Mouse (Mus musculus) lung, adult 10 weeks (tissue): ENCODE data around the gene Slamf6. TPM values are rescaled to one million over a fixed set of nuclear protein-coding genes. Genes with fewer than 3 reads are reported as not detected.

Experiments
- polyA plus RNA-seq: library from polyadenylated mRNA; stranded (reverse); fragments of 350-450 nt; fragmentation: Illumina TruSeq; extraction: RNeasy Lipid Tissue Mini Kit (QIAGEN cat#74804); gene quantifications from one replicate; pipeline ENCODE4 v1.2.3, GENCODE M21; 2014; ENCODE audit warnings: low read depth, low replicate concordance; ENCODE audit not compliant: insufficient read depth

Gene Slamf6
- 5.8 TPM for polyA plus RNA-seq

DNA sequence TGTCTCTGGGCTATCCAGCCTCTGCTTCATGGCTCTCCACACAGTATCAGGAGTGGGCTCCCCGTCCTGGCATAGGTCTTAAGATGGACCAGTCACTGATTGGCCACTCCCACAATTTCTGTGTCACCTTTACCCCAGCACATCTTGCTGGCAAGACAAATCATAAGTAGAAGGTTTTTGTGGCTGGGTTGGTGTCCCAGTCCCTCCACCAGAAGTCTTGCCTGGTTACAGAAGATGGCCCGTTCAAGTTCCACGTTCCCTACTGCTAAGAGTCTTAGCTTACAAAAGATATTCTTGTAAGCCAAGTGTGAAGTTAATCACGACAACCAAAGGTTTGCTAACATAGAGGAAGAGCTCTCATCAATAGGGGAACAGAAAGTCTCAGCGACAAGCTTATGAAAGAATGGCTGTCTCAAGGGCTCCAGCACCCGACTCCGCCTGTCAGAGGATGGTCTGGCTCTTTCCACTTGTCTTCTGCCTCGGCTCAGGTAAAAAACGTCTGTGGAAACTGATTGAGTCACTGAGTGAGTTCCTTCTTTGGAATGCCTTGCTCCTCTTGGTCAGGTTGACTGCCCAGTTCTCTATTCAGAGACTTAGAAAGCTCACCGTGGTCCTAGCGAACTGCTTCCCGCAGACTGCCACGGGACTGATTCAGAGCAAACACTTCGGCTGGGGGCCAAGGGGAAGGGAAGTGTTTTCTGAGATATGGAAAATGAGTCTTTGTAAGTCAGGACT is at the start of gene Slamf6:
TSS of gene Slamf6 (plus strand) at position 211 of the 735 bp plus-strand sequence.

DNA sequence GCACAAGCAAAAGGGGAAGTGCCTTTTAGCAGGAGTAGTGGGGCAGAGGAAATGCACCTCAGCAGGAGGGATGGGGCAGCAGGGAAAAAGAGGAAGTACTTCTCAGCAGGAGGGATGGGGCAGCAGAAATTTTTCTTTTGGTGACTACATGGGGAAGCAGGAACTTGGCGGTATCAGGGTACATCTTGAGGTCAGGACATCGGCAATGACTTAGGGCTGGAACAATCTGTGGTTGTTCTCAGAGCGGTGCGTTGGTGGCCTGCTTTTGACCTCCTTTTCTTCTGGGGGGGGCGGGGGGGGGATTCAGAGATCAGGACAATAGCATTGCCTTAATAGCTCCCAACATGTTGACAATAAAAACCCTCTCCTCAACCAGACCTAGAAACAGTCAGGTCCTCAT is 22.0 kb upstream of the Slamf6 start, which contains the start of gene Gm10521:
TSS of gene Gm10521 (plus strand) at position 301 of the 400 bp plus-strand sequence.

Other genes starting within 250 kb of the Slamf6 start
- gene Cd48, start 235.5 kb upstream of the Slamf6 start, polyA plus RNA-seq = 28.8 TPM
- gene Slamf1, start 150.4 kb upstream of the Slamf6 start, polyA plus RNA-seq = 0.55 TPM
- 14.1 TPM for gene Cd84, start 77.8 kb upstream of the Slamf6 start, polyA plus RNA-seq
- gene Gm10521, start 21.9 kb upstream of the Slamf6 start, polyA plus RNA-seq = 0.25 TPM
- gene Vangl2, start 110.9 kb downstream of the Slamf6 start, polyA plus RNA-seq = 1.7 TPM
- gene Nhlh1, start 140.1 kb downstream of the Slamf6 start, polyA plus RNA-seq = not detected
- 70.4 TPM for gene Copa, start 165.0 kb downstream of the Slamf6 start, polyA plus RNA-seq
- gene Ncstn, start 165.3 kb downstream of the Slamf6 start, polyA plus RNA-seq = 40.9 TPM
- 51.8 TPM for gene Pex19, start 209.2 kb downstream of the Slamf6 start, polyA plus RNA-seq
- 44.6 TPM for gene Dcaf8, start 230.6 kb downstream of the Slamf6 start, polyA plus RNA-seq